Mouse (Mus musculus): ENCODE data around the gene Icam4.

Gene Icam4

DNA sequence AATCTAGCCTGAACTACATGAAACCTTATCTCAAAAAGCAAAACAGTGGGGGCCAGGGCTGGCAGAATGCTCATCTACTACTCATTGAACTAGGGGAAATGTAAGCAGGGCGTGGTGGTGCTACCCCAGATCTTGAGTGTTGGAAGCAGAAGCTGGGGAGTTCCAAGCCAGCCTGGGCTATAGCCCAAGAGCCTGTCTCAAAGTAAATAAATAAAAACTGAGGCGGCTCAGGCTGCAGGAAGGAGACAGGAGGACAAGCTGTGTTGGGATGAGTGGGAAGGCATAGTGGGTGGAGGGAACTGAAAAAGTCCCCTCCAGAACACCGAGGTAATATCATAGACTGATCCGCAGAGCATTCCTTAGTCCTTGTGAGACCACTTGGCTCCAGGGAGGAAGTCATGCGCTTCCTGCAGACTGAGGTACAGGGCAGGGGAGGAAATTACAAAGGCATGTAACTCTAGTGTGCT, 17.3 kb upstream of the Icam4 start:
- ATAC-seq (ENCODE audit: low TSS enrichment), result peak; percentile 55; the same call in 1 of the 2 replicates

DNA sequence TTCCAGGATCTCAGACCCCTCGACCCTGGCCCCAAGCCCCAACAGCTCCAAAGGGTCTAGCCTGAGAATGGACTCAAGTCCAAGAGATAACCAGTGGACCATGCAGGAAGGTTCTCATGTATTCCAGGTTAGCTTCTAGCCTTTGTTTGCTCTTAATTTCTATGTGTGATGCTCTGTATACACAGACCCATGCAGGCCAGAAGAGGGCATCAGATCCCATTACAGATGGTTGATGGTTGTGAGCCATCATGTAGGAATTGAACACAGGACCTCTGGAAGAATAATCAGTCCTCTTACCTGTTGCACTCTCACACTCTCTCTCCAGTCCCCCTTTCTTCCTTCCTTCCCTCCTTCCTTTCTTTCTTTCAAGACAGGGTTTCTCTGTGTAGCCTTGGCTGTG, 16.8 kb upstream of the Icam4 start:
- ATAC-seq (ENCODE audit: low TSS enrichment), result no peak

DNA sequence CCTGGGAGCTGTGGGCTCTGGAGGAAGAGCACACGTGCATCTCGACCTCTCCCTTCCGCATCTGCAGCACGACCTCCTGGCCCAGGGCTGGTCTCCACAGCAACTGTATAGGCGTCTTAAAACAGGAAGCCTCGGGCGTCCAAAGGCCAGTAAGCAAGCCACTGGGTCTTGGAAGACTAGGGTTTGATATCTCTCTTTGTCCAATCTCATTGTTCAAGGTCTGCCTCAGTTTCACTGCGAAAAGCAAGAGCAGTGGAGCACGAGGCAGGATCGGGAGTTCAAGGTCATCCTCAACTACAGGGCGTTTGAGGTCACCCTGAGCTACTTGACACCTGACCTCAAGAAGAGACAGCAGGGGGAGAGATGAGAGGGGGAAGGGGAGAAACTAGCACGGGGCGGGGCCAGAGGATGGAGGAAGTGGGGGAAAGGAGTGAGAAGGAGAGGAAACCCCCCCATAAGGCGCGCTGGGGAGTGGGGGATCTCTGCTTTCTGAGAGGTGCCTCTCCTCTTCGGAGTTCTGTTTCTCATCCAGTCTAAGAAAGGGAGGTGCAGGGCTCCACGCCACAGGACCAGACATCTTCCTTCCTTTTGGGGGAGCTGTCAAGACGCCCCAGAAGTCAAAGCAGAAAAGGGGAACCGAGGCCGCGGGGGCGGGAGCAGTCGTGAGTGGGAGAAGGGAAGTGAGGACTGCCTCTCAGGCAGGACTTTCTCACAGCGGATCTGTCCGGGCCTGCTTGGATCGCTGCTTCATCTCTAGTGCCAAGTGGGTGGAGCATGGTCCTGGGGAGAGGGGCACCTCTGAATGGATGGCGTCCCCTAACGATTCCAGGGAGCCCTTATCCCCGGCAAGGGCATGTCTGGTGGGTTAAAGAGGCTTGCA, 14.2 kb upstream of the Icam4 start:
- 0 out of 2 replicates have a peak, but pooled peaks have one; percentile 25 for ATAC-seq (ENCODE audit: low TSS enrichment)

DNA sequence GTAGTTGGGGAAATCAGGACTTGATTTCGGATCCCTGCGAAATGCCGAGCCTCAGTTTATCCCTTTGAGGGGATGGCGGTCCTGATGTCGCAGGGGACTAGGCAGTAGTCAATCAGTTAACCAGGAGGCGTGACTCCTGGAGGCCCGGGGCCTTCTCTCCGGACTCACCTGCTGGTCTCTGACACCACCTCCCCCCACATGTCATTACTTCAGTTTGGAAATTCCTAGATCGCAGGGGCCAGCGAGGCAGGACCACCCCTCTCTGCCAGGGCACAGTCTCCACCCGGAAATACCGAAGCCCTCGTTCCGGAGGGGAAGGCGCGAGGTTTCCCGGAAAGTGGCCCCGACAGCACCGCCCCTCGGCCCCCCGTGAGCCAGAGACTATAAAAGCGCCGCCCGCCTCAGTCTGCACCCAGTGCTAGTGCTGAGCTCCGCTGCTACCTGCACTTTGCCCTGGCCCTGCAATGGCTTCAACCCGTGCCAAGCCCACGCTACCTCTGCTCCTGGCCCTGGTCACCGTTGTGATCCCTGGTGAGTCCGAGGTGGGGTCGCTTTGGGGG, 13.5 kb upstream of the Icam4 start, which contains the start of gene Icam1:
Gene Icam1, plus strand, starts transcription at position 415 of the 560 bp plus-strand sequence.
- ATAC-seq (ENCODE audit: low TSS enrichment), result no peak

DNA sequence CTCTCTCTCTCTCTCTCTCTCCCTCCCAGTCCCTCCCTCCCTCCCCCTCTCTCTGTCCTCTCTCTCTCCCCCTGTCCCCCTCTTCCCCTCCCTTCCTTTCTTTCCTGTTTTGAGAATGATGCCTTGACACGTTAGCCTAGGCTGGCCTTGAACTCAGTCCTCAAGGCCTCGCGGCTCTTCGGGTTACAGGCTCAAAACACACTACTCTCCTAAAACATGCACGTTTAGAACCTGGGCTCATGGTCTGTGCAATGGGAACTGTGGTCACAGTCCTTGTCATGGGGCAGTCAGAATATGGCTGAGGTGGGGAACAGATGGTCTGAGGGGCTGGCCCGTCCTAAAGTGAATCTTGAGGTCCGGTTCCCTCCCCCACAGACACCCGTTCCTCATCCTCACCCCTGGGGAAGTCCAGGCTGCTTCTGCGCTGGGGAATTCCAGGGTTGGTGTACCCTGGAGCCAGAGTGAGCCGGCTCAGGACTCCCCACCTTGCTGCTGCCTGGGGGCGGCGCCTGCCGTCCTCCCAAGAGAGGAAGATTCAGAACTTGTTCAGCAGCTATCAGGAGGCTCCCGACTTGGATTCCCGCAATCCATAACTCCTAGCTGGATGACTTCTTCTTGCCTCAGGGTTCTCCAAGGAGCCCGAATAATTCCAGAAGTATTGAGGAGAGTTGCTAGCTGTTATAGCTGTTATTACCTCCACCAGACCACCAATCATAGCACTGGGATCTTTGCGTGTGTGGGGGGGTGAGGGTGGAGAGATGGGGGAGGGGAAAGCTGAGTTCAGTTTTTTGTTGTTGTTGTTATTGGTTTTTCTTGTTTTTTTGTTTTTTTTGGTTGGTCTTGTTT, 12.6 kb upstream of the Icam4 start:
- ATAC-seq (ENCODE audit: low TSS enrichment), result no peak

DNA sequence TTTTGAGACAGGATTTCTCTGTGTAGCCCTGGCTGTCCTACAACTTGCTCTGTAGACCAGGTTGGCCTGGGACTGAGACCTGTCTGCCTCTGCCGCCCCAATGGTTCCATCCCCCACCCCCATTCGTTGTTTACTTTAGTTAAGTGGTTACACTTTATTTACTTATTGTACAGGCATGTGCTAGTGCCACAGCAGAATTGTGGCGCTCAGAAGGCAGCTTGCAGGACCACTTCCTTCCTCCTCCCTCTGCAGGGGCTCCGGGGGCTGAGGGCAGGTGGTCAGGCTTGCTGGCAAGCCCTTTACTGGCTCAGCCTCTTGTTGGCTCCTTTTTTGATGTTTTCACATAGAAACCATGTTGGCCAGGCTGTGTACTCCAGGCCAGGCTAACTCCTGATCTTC, 12.0 kb upstream of the Icam4 start:
- no peak for ATAC-seq (ENCODE audit: low TSS enrichment)

DNA sequence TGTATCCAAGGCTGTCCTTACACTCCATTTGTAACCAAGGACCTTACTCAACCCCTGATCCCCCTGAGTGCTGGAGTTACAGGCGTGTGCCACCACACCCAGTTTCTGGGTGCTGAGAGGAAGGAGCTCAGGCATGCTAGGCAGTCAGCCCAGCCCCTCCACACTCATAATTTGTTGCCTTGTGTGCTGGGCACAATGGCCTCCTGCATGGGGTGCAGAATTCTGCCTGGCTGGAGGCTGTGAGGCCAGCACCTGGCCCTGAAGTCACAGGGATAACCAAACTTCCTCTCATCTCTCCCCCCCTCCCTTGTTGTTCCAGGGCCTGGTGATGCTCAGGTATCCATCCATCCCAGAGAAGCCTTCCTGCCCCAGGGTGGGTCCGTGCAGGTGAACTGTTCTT, 10.6 kb upstream of the Icam4 start:
- no peak for ATAC-seq (ENCODE audit: low TSS enrichment)

DNA sequence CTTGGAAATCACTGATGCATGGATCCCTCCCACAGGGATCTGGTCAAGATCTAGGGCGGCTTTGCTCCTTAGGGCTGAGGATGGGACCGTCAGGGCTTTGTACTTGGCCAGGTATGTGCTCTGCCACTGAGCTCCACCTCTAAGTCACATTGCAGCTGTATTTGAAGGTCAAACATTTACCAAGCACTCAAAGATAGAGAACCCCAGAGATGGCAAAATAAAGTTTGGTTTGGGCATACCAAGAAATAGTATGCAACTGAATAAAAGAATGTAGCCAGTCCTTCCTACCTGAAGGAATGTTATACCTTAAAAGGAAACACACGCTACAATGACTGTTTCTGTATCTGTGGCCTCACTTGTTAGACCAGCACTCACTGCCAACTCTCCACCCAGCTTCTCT, 7.8 kb upstream of the Icam4 start:
- ATAC-seq (ENCODE audit: low TSS enrichment), result no peak

DNA sequence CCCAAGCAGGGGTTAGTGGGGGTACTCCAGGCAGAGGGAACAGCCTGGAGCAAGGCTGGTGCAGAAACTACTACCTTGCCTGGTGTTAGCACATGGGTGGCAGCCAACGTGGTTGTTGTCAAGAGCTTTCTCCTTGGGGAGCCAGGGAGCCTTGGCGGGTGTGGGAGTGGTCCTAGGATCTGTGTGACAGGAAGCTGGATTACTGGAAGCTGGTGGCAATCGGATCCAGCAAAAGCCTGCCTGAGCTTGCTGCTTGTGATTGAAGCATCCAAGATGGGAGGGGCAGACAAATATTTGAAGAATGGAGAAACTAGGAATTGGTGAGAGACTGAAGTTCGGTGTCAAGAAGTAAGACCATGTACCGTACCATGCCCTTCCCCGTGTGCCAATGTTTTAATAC, 6.9 kb upstream of the Icam4 start:
- no peak for ATAC-seq (ENCODE audit: low TSS enrichment)

DNA sequence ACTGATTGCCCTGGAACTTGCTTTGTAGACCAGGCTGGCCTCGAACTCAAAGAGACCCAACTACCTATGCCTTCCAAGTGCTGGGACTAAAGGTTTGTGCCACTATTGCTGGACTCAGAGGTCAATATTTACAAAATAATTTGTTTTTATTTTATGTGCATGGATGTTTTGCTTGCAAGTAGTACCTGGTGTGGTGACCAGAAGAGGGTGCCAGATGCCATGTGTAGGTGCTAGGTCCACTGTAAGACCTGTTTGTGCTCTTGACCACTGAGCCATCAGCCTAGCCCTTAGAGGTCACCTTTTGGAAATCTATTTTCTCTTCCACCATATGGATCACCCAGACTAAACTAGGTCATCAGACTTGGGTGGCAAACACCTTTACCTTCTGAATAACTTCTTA, 6.4 kb upstream of the Icam4 start:
- ATAC-seq (ENCODE audit: low TSS enrichment), result no peak

DNA sequence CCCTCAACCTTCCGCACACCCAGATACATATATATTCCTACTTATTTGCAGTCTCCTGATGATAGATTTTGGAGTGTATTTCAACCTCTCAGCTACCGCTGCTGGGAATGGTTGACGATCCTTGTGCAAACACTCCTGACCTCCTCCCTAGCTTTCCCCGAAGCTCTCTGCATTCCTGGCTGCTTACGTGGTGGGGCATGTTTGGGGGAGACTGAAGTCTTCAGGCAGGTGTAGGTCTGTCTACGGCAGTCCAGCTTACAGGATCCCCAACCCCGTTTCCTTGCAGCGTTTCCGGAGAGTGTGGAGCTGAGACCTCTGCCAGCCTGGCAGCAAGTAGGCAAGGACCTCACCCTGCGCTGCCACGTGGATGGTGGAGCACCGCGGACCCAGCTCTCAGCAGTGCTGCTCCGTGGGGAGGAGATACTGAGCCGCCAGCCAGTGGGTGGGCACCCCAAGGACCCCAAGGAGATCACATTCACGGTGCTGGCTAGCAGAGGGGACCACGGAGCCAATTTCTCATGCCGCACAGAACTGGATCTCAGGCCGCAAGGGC, 3.8 kb upstream of the Icam4 start:
- ATAC-seq (ENCODE audit: low TSS enrichment), result no peak

DNA sequence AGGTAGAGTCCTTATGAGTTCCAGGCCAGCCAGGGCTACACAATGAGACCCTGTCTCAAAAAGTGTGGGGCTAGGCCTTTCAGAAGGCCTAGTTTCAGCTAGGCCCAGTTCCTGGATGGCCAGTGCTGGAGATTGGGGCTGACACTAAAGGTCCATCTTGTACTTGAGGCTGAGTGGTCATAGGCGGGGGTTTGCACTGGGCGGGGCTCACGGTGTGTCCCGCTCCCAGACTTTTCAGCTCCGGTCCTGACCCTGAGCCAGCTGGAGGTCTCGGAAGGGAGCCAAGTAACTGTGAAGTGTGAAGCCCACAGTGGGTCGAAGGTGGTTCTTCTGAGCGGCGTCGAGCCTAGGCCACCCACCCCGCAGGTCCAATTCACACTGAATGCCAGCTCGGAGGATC, 2.3 kb upstream of the Icam4 start:
- ATAC-seq (ENCODE audit: low TSS enrichment), result no peak

DNA sequence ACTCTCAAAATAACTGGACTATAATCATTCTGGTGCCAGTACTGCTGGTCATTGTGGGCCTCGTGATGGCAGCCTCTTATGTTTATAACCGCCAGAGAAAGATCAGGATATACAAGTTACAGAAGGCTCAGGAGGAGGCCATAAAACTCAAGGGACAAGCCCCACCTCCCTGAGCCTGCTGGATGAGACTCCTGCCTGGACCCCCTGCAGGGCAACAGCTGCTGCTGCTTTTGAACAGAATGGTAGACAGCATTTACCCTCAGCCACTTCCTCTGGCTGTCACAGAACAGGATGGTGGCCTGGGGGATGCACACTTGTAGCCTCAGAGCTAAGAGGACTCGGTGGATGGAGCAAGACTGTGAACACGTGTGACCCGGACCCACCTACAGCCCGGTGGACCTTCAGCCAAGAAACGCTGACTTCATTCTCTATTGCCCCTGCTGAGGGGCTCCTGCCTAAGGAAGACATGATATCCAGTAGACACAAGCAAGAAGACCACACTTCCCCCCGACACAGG, 1.3 kb upstream of the Icam4 start:
- ATAC-seq (ENCODE audit: low TSS enrichment), result no peak

DNA sequence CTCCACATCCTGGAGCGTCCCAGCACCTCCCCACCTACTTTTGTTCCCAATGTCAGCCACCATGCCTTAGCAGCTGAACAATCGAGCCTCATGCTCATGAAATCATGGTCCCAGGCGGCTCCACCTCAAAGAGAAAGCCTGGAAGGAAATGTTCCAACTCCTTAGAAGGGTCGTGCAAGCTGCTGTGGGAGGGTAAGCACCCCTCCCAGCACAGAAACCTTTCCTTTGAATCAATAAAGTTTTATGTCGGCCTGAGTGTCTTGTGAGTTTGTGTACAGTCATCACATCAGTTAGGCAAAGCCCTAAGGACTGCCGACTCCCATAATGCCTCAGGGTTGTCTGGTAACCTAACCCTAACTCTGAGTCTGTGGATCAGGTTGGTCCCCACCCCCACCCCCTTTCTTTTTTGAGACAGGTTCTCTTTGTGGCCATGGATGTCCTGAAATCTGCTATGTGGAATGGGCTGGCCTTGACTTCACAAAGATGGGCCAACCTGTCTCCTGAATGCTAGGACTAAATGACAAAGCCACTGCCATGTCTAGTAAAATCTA, 538 bp upstream of the Icam4 start:
- ATAC-seq (ENCODE audit: low TSS enrichment), result no peak

DNA sequence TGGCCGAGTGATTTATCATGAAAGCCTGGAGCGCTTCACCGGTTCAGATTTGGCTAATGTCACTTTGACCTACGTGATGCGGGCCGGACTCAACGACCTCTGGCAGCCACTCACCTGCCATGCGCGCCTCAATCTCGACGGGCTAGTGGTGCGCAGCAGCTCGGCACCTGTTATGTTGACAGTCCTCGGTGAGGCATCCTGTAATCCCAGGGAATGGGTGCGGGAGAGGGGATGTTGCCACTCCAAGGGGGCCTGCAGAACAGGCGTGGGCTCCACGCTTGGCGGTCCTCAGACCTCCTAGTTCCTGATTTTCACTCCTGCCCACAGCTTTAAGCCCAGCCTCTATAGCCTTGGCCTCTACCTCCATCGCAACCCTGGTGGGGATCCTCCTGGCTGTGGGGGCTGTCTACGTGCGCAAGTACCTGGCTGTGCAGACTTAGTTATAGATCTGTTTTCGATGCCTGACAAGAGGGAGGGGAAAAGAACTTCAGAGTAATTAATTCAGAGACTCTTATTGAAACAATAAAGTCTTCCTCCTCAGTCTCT, 955 bp downstream of the Icam4 start:
- no peak for ATAC-seq (ENCODE audit: low TSS enrichment)

DNA sequence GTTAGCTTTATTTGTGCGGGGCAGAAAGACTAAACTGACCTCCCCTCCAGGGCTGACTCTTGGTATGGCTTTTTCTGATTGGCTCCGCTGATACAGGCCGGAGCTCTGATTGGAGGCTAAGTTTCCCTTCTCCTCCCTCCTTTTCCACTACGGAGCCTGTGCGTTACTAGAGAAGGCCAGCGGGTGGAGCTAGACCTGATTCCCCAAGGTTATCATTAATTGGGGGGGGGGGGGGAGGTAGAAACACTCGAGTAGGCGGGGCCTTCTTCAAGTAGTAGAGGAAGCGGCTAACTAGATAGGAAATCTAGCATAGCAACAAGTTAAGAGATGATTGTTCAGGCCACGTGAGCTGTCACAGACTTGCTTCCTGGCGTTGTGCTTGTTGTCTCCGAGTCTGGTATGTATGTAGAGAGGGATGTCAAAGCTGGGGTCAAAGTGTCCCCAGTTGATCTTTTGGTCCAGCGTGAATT, 1.6 kb downstream of the Icam4 start:
- peak; percentile 57 for ATAC-seq (ENCODE audit: low TSS enrichment)

DNA sequence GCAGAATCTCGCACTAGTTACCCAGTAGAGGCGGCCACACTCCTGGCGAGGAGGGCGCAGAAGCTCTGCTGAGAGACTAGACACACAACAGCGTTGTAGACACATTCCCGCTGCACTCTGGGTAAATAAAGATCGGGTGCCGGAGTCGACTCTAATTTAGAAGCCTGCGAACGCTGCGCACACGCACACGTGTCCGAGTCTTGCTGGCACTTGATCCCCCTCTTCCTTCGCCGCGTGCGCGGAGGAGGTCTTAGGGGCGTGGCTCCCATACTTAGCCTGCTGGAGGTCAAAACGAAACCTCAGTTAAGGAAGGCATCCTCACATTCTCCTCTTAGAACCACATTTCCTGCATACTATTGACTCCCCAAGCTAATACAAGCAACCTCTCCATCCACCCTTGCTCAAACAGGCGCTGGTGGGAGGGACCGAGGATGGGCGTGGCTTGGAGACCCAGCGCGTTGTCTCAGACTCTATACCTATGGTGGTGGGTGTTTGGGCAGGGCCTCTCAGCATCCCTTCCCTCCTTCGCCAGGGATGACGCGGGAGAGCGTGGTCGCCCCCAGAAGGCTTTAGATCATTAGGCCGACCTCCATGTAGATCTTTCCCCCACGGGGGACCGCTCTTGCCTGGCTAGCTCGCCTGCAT, 2.2 kb downstream of the Icam4 start:
- peak; percentile 54 for ATAC-seq (ENCODE audit: low TSS enrichment)

DNA sequence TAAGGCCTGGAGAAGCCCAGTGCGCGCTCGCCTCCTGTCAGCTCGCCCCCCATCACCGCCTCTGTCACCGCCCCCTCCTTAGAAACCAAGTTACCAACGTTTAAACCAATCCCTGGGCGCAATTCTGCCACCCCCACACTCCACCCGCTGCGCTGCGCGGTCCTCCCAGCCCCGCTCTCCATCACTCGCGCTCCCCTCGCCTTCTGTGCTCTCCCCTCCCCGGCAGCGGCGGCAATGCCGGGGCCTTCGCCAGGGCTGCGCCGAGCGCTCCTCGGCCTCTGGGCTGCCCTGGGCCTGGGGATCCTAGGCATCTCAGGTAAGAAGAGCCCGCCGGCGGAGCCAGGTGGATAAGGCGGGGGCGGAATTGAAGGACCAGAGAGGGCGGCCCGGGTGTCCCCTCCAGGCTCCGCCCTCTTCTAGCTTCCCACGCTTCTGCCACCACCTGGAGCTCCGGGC, 2.8 kb downstream of the Icam4 start, which contains the start of gene Icam5:
Gene Icam5, plus strand, starts transcription at position 178 of the 456 bp plus-strand sequence.
- ATAC-seq (ENCODE audit: low TSS enrichment), result peak; percentile 48

DNA sequence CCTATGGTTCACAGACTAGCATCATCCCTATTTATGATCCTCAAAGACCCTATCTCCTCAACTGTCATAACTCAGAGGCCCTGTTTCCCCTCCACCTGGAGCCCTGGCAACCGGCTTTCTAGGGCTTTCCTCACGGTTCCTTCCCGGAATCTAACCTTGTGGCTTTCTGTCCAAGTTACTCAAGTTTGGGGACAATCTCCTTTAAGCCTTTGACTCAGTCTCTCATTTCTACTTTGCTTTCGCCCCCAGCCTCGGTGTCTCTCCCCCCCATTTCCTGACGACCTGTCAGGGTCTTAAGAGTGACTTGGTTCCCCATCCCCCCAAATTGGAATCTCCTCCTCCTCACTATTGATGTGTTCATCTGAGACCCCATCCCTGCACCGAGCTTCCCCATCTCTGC, 3.3 kb downstream of the Icam4 start:
- no peak for ATAC-seq (ENCODE audit: low TSS enrichment)

DNA sequence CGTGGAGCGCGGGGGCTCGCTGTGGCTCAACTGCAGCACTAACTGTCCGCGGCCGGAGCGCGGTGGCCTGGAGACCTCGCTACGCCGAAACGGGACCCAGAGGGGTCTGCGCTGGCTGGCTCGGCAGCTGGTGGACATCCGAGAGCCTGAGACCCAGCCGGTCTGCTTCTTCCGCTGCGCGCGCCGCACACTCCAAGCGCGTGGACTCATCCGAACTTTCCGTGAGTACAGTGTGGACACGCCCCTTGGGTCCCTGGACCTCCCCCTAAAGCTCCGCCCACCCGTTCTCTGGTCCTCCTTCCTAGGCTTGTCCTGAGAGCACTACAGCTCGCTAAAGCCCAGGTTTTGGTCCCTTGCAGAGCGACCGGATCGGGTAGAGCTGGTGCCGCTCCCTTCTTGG, 4.0 kb downstream of the Icam4 start:
- ATAC-seq (ENCODE audit: low TSS enrichment), result no peak
